Mouse (Mus musculus): Measurements from ENCODE around the gene Fignl2.

Fignl2 gene

GRCm38 (mm10) chr15:101092829-101093648 lies 14.7 kb upstream of the Fignl2 start:
- DNase-seq, result peak; percentile 84

- DNase-seq, result peak; percentile 52
These were observed 13.9 kb upstream of the Fignl2 start for GRCm38 (mm10) chr15:101092121-101092828.

- DNase-seq, result no peak
These were observed 13.2 kb upstream of the Fignl2 start for GRCm38 (mm10) chr15:101091551-101091950.

- no peak for DNase-seq
These were observed 9.9 kb upstream of the Fignl2 start for GRCm38 (mm10) chr15:101088291-101088690.

- peak; percentile 63 for DNase-seq
These were observed 8.6 kb upstream of the Fignl2 start for GRCm38 (mm10) chr15:101086956-101087355.

- DNase-seq, result no peak
These were observed 8.1 kb upstream of the Fignl2 start for GRCm38 (mm10) chr15:101086451-101086850.

GRCm38 (mm10) chr15:101084499-101084898 lies 6.1 kb upstream of the Fignl2 start:
- no peak for DNase-seq

- no peak for DNase-seq
These were observed 3.9 kb upstream of the Fignl2 start for GRCm38 (mm10) chr15:101082236-101082635.

- no peak for DNase-seq
These were observed 2.7 kb upstream of the Fignl2 start for GRCm38 (mm10) chr15:101081035-101081548.

- DNase-seq, result no peak
These were observed 1.7 kb upstream of the Fignl2 start for GRCm38 (mm10) chr15:101080031-101080520.

- DNase-seq, result peak; percentile 96
These were observed 377 bp upstream of the Fignl2 start for GRCm38 (mm10) chr15:101078731-101079156.

- peak; percentile 64 for DNase-seq
These were observed 1.2 kb downstream of the Fignl2 start for GRCm38 (mm10) chr15:101077001-101077812.

GRCm38 (mm10) chr15:101076071-101077000 lies 2.0 kb downstream of the Fignl2 start:
- peak; percentile 67 for DNase-seq

- peak; percentile 49 for DNase-seq
These were observed 2.7 kb downstream of the Fignl2 start for GRCm38 (mm10) chr15:101075656-101076055.

GRCm38 (mm10) chr15:101075150-101075549 lies 3.2 kb downstream of the Fignl2 start:
- DNase-seq, result peak; percentile 75

- DNase-seq, result no peak
These were observed 4.3 kb downstream of the Fignl2 start for GRCm38 (mm10) chr15:101074067-101074466.

GRCm38 (mm10) chr15:101072736-101073135 lies 5.6 kb downstream of the Fignl2 start:
- DNase-seq, result no peak

GRCm38 (mm10) chr15:101070762-101071161 lies 7.6 kb downstream of the Fignl2 start:
- DNase-seq, result peak; percentile 75

GRCm38 (mm10) chr15:101069641-101070190 lies 8.7 kb downstream of the Fignl2 start:
- DNase-seq, result peak; percentile 79

GRCm38 (mm10) chr15:101068671-101069070 lies 9.7 kb downstream of the Fignl2 start:
- peak; percentile 60 for DNase-seq

GRCm38 (mm10) chr15:101068029-101068428 lies 10.3 kb downstream of the Fignl2 start:
- peak; percentile 82 for DNase-seq

Data from kidney, postnatal 10 days (tissue).